Mouse (Mus musculus): Measurements from ENCODE around the gene Shank2. TPM values are rescaled to one million over a fixed set of nuclear protein-coding genes. Genes with fewer than 3 reads are reported as not detected.

Gene Shank2
- polyA plus RNA-seq, 1 experiment from 2014 or later = 2.7 TPM

GRCm38 (mm10) chr7:144236802-144237201 is 235.1 kb downstream of the Shank2 start:
- ATAC-seq (ENCODE audit: low FRiP score) (no peak), DNase-seq (ENCODE audit: low spot score) (no peak)
- no peak overlapping the region for H3K27ac ChIP-seq (ENCODE audit: low read depth, low read length)
- no peaks in the 10 kb centered on the region for H3K27me3 ChIP-seq (ENCODE audit: control insufficient read depth, insufficient read depth, low read length)
- H3K9ac ChIP-seq (ENCODE audit: low read depth, low read length) = no peak overlapping the region
- no peaks in the 10 kb centered on the region for H3K36me3 ChIP-seq (ENCODE audit: control insufficient read depth, insufficient read depth, low read length)
- no peaks in the 10 kb centered on the region for H3K9me3 ChIP-seq (ENCODE audit: control insufficient read depth, low read length)
- 74% methylated on average over 13 of the region's 13 CpGs for WGBS
- H3K4me1 ChIP-seq (replicated peaks; ENCODE audit: control insufficient read depth, insufficient read depth, low read length) = peaks cover 7% of the 10 kb centered on the region; the same call in 1 of the 2 replicates
- H3K4me2 ChIP-seq (replicated peaks; ENCODE audit: low read depth, low read length) = no peak overlapping the region
- H3K4me3 ChIP-seq (ENCODE audit: low read depth, low read length) = no peak overlapping the region

GRCm38 (mm10) chr7:144238409-144238808 is 236.7 kb downstream of the Shank2 start:
- 32% methylated on average over 12 of the region's 12 CpGs for WGBS
- ATAC-seq (ENCODE audit: low FRiP score) (0 out of 2 replicates have a peak, but pooled peaks have one; percentile 21), DNase-seq (ENCODE audit: low spot score) (peak; percentile 67)
- H3K4me3 ChIP-seq (ENCODE audit: low read depth, low read length) = no peak overlapping the region
- H3K27ac ChIP-seq (ENCODE audit: low read depth, low read length) = no peak overlapping the region
- no peaks in the 10 kb centered on the region for H3K27me3 ChIP-seq (ENCODE audit: control insufficient read depth, insufficient read depth, low read length)
- no peaks in the 10 kb centered on the region for H3K9me3 ChIP-seq (ENCODE audit: control insufficient read depth, low read length)
- H3K36me3 ChIP-seq (ENCODE audit: control insufficient read depth, insufficient read depth, low read length) = no peaks in the 10 kb centered on the region
- no peak overlapping the region for H3K4me2 ChIP-seq (replicated peaks; ENCODE audit: low read depth, low read length)
- no peak overlapping the region for H3K9ac ChIP-seq (ENCODE audit: low read depth, low read length)
- peaks cover 4% of the 10 kb centered on the region; the same call in 1 of the 2 replicates for H3K4me1 ChIP-seq (replicated peaks; ENCODE audit: control insufficient read depth, insufficient read depth, low read length)

- H3K4me3 ChIP-seq (ENCODE audit: low read depth, low read length) = no peak overlapping the region
- H3K9ac ChIP-seq (ENCODE audit: low read depth, low read length) = no peak overlapping the region
- peaks cover 4% of the 10 kb centered on the region; the same call in 1 of the 2 replicates for H3K4me1 ChIP-seq (replicated peaks; ENCODE audit: control insufficient read depth, insufficient read depth, low read length)
- DNase-seq (ENCODE audit: low spot score) = no peak
- no peak for ATAC-seq (ENCODE audit: low FRiP score)
- no peak overlapping the region for H3K27ac ChIP-seq (ENCODE audit: low read depth, low read length)
- H3K36me3 ChIP-seq (ENCODE audit: control insufficient read depth, insufficient read depth, low read length) = no peaks in the 10 kb centered on the region
- H3K27me3 ChIP-seq (ENCODE audit: control insufficient read depth, insufficient read depth, low read length) = no peaks in the 10 kb centered on the region
- peak overlapping the region; percentile 8; the same call in 1 of the 2 replicates for H3K4me2 ChIP-seq (replicated peaks; ENCODE audit: low read depth, low read length)
- 49% methylated on average over 12 of the region's 12 CpGs for WGBS
- no peaks in the 10 kb centered on the region for H3K9me3 ChIP-seq (ENCODE audit: control insufficient read depth, low read length)
These were observed 237.3 kb downstream of the Shank2 start for GRCm38 (mm10) chr7:144238992-144239391.

GRCm38 (mm10) chr7:144239571-144240370 is 238.0 kb downstream of the Shank2 start:
- 37% methylated on average over 6 of the region's 6 CpGs for WGBS
- Histone ChIP-seq H3K27ac (ENCODE audit: low read depth, low read length) (no peak overlapping the region), H3K27me3 (ENCODE audit: control insufficient read depth, insufficient read depth, low read length) (no peaks in the 10 kb centered on the region), H3K4me3 (ENCODE audit: low read depth, low read length) (no peak overlapping the region), H3K36me3 (ENCODE audit: control insufficient read depth, insufficient read depth, low read length) (no peaks in the 10 kb centered on the region), H3K9me3 (ENCODE audit: control insufficient read depth, low read length) (no peaks in the 10 kb centered on the region), H3K4me1 (replicated peaks; ENCODE audit: control insufficient read depth, insufficient read depth, low read length) (peaks cover 4% of the 10 kb centered on the region; the same call in 1 of the 2 replicates), H3K9ac (ENCODE audit: low read depth, low read length) (no peak overlapping the region), H3K4me2 (replicated peaks; ENCODE audit: low read depth, low read length) (no peak overlapping the region)
- DNase-seq (ENCODE audit: low spot score) (no peak), ATAC-seq (ENCODE audit: low FRiP score) (no peak)

GRCm38 (mm10) chr7:144240736-144241343 is 239.1 kb downstream of the Shank2 start:
- no peak for ATAC-seq (ENCODE audit: low FRiP score)
- Histone ChIP-seq H3K27ac (ENCODE audit: low read depth, low read length) (no peak overlapping the region), H3K4me1 (replicated peaks; ENCODE audit: control insufficient read depth, insufficient read depth, low read length) (peaks cover 4% of the 10 kb centered on the region; the same call in 1 of the 2 replicates), H3K27me3 (ENCODE audit: control insufficient read depth, insufficient read depth, low read length) (no peaks in the 10 kb centered on the region), H3K9ac (ENCODE audit: low read depth, low read length) (no peak overlapping the region), H3K36me3 (ENCODE audit: control insufficient read depth, insufficient read depth, low read length) (no peaks in the 10 kb centered on the region), H3K9me3 (ENCODE audit: control insufficient read depth, low read length) (no peaks in the 10 kb centered on the region), H3K4me3 (ENCODE audit: low read depth, low read length) (no peak overlapping the region), H3K4me2 (replicated peaks; ENCODE audit: low read depth, low read length) (no peak overlapping the region)
- no peak for DNase-seq (ENCODE audit: low spot score)
- 79% methylated on average over 4 of the region's 4 CpGs for WGBS

GRCm38 (mm10) chr7:144244203-144244602 is 242.5 kb downstream of the Shank2 start:
- Histone ChIP-seq H3K4me3 (ENCODE audit: low read depth, low read length) (no peak overlapping the region), H3K27ac (ENCODE audit: low read depth, low read length) (no peak overlapping the region), H3K36me3 (ENCODE audit: control insufficient read depth, insufficient read depth, low read length) (no peaks in the 10 kb centered on the region), H3K27me3 (ENCODE audit: control insufficient read depth, insufficient read depth, low read length) (no peaks in the 10 kb centered on the region), H3K4me2 (replicated peaks; ENCODE audit: low read depth, low read length) (no peak overlapping the region), H3K9me3 (ENCODE audit: control insufficient read depth, low read length) (no peaks in the 10 kb centered on the region), H3K4me1 (replicated peaks; ENCODE audit: control insufficient read depth, insufficient read depth, low read length) (peaks cover 4% of the 10 kb centered on the region; the same call in 1 of the 2 replicates), H3K9ac (ENCODE audit: low read depth, low read length) (no peak overlapping the region)
- WGBS = 83% methylated on average over 6 of the region's 6 CpGs
- DNase-seq (ENCODE audit: low spot score) = no peak
- ATAC-seq (ENCODE audit: low FRiP score) = no peak

- H3K27ac ChIP-seq (ENCODE audit: low read depth, low read length) = no peak overlapping the region
- no peaks in the 10 kb centered on the region for H3K9me3 ChIP-seq (ENCODE audit: control insufficient read depth, low read length)
- 88% methylated on average over 3 of the region's 3 CpGs for WGBS
- ATAC-seq (ENCODE audit: low FRiP score) (no peak), DNase-seq (ENCODE audit: low spot score) (no peak)
- no peaks in the 10 kb centered on the region for H3K4me1 ChIP-seq (replicated peaks; ENCODE audit: control insufficient read depth, insufficient read depth, low read length)
- no peak overlapping the region for H3K4me3 ChIP-seq (ENCODE audit: low read depth, low read length)
- H3K9ac ChIP-seq (ENCODE audit: low read depth, low read length) = no peak overlapping the region
- no peaks in the 10 kb centered on the region for H3K36me3 ChIP-seq (ENCODE audit: control insufficient read depth, insufficient read depth, low read length)
- H3K27me3 ChIP-seq (ENCODE audit: control insufficient read depth, insufficient read depth, low read length) = no peaks in the 10 kb centered on the region
- H3K4me2 ChIP-seq (replicated peaks; ENCODE audit: low read depth, low read length) = no peak overlapping the region
These were observed 244.5 kb downstream of the Shank2 start for GRCm38 (mm10) chr7:144246271-144246670.

- ATAC-seq (ENCODE audit: low FRiP score) (no peak), DNase-seq (ENCODE audit: low spot score) (no peak)
- Histone ChIP-seq H3K4me3 (ENCODE audit: low read depth, low read length) (no peak overlapping the region), H3K9me3 (ENCODE audit: control insufficient read depth, low read length) (no peaks in the 10 kb centered on the region), H3K4me1 (replicated peaks; ENCODE audit: control insufficient read depth, insufficient read depth, low read length) (no peaks in the 10 kb centered on the region), H3K4me2 (replicated peaks; ENCODE audit: low read depth, low read length) (no peak overlapping the region), H3K27me3 (ENCODE audit: control insufficient read depth, insufficient read depth, low read length) (no peaks in the 10 kb centered on the region), H3K27ac (ENCODE audit: low read depth, low read length) (no peak overlapping the region), H3K36me3 (ENCODE audit: control insufficient read depth, insufficient read depth, low read length) (no peaks in the 10 kb centered on the region), H3K9ac (ENCODE audit: low read depth, low read length) (no peak overlapping the region)
- WGBS = 57% methylated on average over 2 of the region's 2 CpGs
These were observed 247.1 kb downstream of the Shank2 start for GRCm38 (mm10) chr7:144248686-144249422.

Measured in hindbrain, embryonic 11.5 days (tissue).